Mouse (Mus musculus) brain, embryonic 14.5 days (tissue): ENCODE measurements at regions not wholly inside any gene's neighbourhood (a gene's known extent, or its start where the extent isn't known, plus 50 kb on each side); places are given as distances from the start of the nearest gene placed in this dataset.

Source experiments
- DNase-seq: peaks from one replicate; pipeline ENCODE4 v3.0.0-alpha.2; 2011; ENCODE audit warnings: low read depth
- CTCF ChIP-seq: fragments of 200-500 bp; IDR thresholded peaks from 2 replicates; pipeline ENCODE4 v1.5.1; 2012; ENCODE audit warnings: inconsistent platforms, mild to moderate bottlenecking, moderate library complexity, borderline replicate concordance; ENCODE audit not compliant: insufficient read depth, insufficient read length; ENCODE audit errors: extremely low read depth
- POLR2A ChIP-seq: fragments of 200-500 bp; IDR thresholded peaks from 2 replicates; pipeline ENCODE4 v1.6.1; 2012; ENCODE audit warnings: mild to moderate bottlenecking, inconsistent platforms, borderline replicate concordance; ENCODE audit not compliant: poor library complexity, insufficient read depth, insufficient read length, severe bottlenecking; ENCODE audit errors: extremely low read depth

DNA sequence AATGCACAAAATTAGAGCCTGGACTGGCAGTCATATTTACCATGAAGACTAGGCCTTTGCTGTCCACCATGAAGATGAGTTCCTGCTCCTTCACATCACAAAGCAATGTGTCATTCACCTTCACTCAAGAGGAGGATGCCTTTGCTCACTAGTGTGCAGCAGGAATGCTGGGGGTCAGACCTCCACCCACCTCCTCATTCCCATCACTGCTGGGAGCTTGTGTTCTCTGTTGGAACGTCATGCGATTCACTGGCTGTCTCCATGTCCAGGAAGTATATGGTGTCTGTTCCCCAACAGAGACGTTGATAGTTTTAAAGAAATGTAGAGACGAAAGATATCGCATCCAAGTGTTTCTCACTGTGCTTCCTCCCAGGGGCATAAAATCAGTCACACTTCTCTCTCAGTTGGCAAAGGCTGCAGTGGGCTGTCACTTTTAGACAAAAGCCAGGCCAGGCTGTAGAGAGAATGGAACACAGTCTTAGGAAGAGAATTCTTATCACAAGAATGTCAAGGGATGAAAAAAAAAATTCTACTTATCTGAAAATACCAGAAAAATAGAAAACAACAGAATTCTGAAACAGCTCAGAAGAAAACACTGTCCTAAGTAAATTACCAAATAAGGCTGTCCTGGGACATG lies 52.0 kb upstream of the Frem1 start:
- TF ChIP-seq POLR2A (no peak), CTCF (no peak)

DNA sequence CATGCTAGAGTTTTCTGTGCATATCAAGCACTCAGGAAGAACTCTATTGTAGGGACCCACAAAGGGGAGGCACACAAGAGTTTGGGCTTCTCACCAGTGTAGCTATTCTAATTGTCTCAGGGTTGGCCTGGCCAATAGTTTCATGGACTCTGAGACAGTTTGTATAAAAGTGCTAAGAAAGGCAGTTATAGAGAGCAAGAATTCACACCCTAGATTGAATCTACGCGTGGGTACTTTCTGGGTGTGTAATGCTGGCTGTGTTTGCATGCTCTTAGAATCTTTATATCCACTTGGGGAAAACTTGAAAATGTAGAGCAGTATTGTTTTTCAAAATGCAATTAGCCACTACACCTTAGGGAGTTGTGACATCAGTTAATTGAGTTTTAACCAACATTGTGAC lies 50.8 kb upstream of the Frem1 start:
- no peak for DNase-seq
- no peak for TF ChIP-seq POLR2A
- TF ChIP-seq CTCF, result no peak

More for the DNA sequence above, 52.0 kb upstream of the Frem1 start:
- DNase-seq, result no peak

DNA sequence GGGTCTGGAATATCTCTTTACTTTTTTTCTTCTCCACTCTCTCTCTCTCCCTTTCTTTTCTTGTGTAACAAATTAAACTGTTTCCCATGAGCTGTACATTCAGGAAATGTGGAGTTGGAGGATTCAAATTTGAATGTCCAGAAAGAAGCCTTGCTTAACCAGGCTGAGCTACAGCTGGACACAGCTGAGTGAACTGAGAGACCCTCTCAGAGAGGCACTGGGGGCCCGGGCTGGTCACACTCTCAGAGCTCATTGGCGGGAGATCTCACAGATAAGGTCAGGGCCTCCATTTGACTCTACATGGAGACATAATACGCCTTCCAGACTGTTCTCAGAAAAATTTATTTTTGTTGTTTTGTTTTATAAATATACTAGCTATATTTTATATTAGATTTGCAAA lies 49.9 kb upstream of the Frem1 start:
- no peak for TF ChIP-seq POLR2A
- no peak for TF ChIP-seq CTCF
- DNase-seq, result no peak
